Mouse (Mus musculus): ENCODE results near the gene Gm45261. TPM values are rescaled to one million over a fixed set of nuclear protein-coding genes. Genes with fewer than 3 reads are reported as not detected.

Gm45261 gene
- total RNA-seq, 2 experiments from 2014 or later = not detected

- DNase-seq (ENCODE audit: low spot score in 2 of 2) = no peak
Measured at GRCm38 (mm10) chr1:80410229-80410973, 50.8 kb downstream of the Gm45261 start.

- DNase-seq (ENCODE audit: low spot score in 2 of 2) = no peak
Measured at GRCm38 (mm10) chr1:80409467-80410105, 51.7 kb downstream of the Gm45261 start.

GRCm38 (mm10) chr1:80408586-80408985 lies 52.7 kb downstream of the Gm45261 start:
- DNase-seq (ENCODE audit: low spot score in 2 of 2) = peak; percentile 33 to 63

GRCm38 (mm10) chr1:80404196-80404595 lies 57.1 kb downstream of the Gm45261 start:
- DNase-seq (ENCODE audit: low spot score in 2 of 2) = no peak

GRCm38 (mm10) chr1:80403366-80403893 lies 57.8 kb downstream of the Gm45261 start:
- DNase-seq (ENCODE audit: low spot score in 2 of 2) = no peak

GRCm38 (mm10) chr1:80401961-80402360 lies 59.3 kb downstream of the Gm45261 start:
- DNase-seq (ENCODE audit: low spot score in 2 of 2) = no peak

Other genes with a start within 250 kb of the Gm45261 start
- under 1 TPM; 0.38 to 0.40 TPM for gene Fam124b, start 243.0 kb downstream of the Gm45261 start, total RNA-seq (2021)
- 100 to 1,000 TPM; 121 to 125 TPM for gene Cul3, start 121.0 kb downstream of the Gm45261 start, total RNA-seq (2021)